Mouse (Mus musculus) thymus, adult 2 months (tissue): ENCODE results near the gene Eya2. TPM values are rescaled to one million over a fixed set of nuclear protein-coding genes. Genes with fewer than 3 reads are reported as not detected.

Experiments
- DNase-seq: peaks from one replicate; pipeline ENCODE4 v3.0.0; 2021
- H3K27ac ChIP-seq: fragments of 200-500 bp; 2 replicates; pipeline ENCODE4 v1.5.1; 2012; ENCODE audit warnings: low read length, control low read depth; ENCODE audit not compliant: control insufficient read depth, insufficient read depth
- H3K27me3 ChIP-seq: fragments of 200-500 bp; 2 replicates; pipeline ENCODE4 v1.6.1; 2012; ENCODE audit warnings: mild to moderate bottlenecking, low read length, moderate library complexity, mixed read lengths; ENCODE audit not compliant: control insufficient read depth, insufficient read depth
- H3K36me3 ChIP-seq: fragments of 200-500 bp; 2 replicates; pipeline ENCODE4 v1.6.1; 2012; ENCODE audit warnings: mild to moderate bottlenecking, low read length, moderate library complexity; ENCODE audit not compliant: control insufficient read depth, insufficient read depth
- H3K4me1 ChIP-seq: fragments of 200-500 bp; replicated peaks from 2 replicates; pipeline ENCODE4 v1.6.1; 2012; ENCODE audit warnings: low read length; ENCODE audit not compliant: control insufficient read depth, insufficient read depth
- H3K4me3 ChIP-seq: fragments of 200-500 bp; 2 replicates; pipeline ENCODE4 v1.5.1; 2012; ENCODE audit warnings: mild to moderate bottlenecking, low read length, control low read depth, moderate library complexity; ENCODE audit not compliant: control insufficient read depth, insufficient read depth
- CTCF ChIP-seq: fragments of 200-500 bp; IDR thresholded peaks from 2 replicates; pipeline ENCODE4 v1.5.1; 2012; ENCODE audit warnings: mild to moderate bottlenecking, control low read depth, low read length, moderate library complexity, borderline replicate concordance; ENCODE audit not compliant: control insufficient read depth, poor library complexity, insufficient read depth; ENCODE audit errors: extremely low read depth
- POLR2A ChIP-seq: fragments of 200-500 bp; IDR thresholded peaks from 2 replicates; pipeline ENCODE4 v1.6.1; 2012; ENCODE audit warnings: mild to moderate bottlenecking, low read length, control low read depth, moderate library complexity; ENCODE audit not compliant: control insufficient read depth, poor library complexity, insufficient read depth; ENCODE audit errors: extremely low read depth
- WGBS: fragments of 180-500 bp; shearing (Covaris S2); methylation state at CpG from one replicate; pipeline ENCODE4 v1.1.7; 2018; 5-methylcytosine and 5-hydroxymethylcytosine counted together
- polyA plus RNA-seq: library from polyadenylated mRNA; depleted of rRNA; stranded (reverse); fragments of >200 nt; gene quantifications from 2 replicates; pipeline ENCODE4 v1.2.3, GENCODE M21; 2012

The Eya2 gene
- polyA plus RNA-seq, 1 experiment: 85.9 TPM

DNA sequence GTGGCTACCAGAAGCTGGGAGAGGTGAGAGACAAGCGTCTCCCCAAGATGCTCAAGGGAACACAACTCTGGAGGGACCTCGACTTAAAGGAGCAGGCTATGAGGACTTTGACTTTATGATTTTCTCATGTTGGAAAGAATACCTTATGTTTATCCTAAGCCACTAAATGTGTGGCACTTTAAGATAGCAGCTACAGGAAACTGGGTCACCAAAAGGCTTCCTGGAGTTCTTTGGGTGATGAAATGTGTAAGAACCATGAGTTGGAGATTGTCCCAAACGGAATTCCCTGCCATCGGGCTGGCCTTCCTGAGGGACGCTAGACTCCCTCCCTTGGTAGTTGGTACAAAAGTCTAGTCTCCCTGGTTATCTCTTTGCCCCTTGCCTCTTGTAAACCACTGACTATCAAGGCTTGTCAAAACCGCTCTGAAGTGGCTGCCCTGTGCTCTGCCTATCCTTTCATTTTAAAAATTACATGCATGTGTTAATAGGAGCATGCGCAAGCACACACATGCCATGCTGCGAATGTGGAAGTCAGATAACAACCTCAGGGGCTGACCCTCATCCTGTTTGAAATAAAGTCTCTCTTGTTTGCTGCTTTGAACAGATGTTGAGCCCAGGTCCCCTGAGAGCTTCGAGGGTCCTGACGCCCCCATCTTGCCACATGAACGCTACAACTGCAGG, 44.4 kb downstream of the Eya2 start:
- 9% methylated on average over 11 of the region's 11 CpGs for WGBS
- TF ChIP-seq POLR2A (no peak), CTCF (no peak)
- H3K36me3 ChIP-seq: no peaks in the 10 kb centered on the region
- H3K27me3 ChIP-seq: no peaks in the 10 kb centered on the region
- DNase-seq: peak; percentile 16
- no peak overlapping the region for H3K4me3 ChIP-seq
- peak overlapping the region; percentile 58 for H3K27ac ChIP-seq
- peaks cover 19% of the 10 kb centered on the region for H3K4me1 ChIP-seq

DNA sequence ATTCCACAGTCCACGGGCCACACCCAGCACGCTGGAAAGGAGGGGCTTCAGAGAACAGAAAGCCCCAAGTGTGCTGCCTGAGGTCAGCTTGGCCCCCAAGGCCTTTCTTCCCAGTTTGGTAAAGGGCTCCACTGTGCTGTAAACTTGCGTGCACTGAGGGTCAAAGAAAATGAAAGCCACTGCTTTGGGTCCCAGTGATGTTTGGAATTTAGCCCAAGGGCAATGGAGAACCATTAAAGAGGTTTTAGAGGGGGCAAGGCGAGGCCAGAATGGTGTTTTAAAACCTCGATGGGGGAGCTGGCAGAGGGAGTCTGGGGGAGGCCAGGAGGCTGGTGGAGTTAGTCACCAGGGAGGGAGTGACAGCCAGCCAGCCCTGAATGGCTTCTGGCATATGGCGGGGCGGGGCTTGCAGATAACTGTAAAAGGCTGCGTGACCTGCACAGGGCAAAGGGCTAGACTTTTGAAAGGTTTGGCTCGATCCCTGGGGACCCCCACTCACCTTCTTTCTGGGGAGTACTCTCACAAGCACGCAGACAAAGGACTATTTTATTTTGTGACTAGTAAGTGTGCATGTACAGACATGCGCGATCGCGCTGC, 47.2 kb downstream of the Eya2 start:
- Histone ChIP-seq H3K36me3 (no peaks in the 10 kb centered on the region), H3K27ac (no peak overlapping the region), H3K27me3 (no peaks in the 10 kb centered on the region), H3K4me1 (peaks cover 26% of the 10 kb centered on the region), H3K4me3 (no peak overlapping the region)
- 87% methylated on average over 14 of the region's 14 CpGs for WGBS
- TF ChIP-seq POLR2A (no peak), CTCF (no peak)
- DNase-seq: no peak

GRCm38 (mm10) chr2:165643596-165643995, 48.8 kb downstream of the Eya2 start:
- Histone ChIP-seq H3K36me3 (no peaks in the 10 kb centered on the region), H3K4me1 (peaks cover 26% of the 10 kb centered on the region), H3K27me3 (no peaks in the 10 kb centered on the region), H3K27ac (no peak overlapping the region), H3K4me3 (no peak overlapping the region)
- DNase-seq: no peak
- TF ChIP-seq CTCF (no peak), POLR2A (no peak)
- 90% methylated on average over 3 of the region's 3 CpGs for WGBS

GRCm38 (mm10) chr2:165644057-165644456, 49.2 kb downstream of the Eya2 start:
- WGBS: 89% methylated on average over 9 of the region's 9 CpGs
- no peaks in the 10 kb centered on the region for H3K27me3 ChIP-seq
- no peak overlapping the region for H3K4me3 ChIP-seq
- no peak overlapping the region for H3K27ac ChIP-seq
- TF ChIP-seq CTCF (no peak), POLR2A (no peak)
- DNase-seq: no peak
- peaks cover 25% of the 10 kb centered on the region for H3K4me1 ChIP-seq
- H3K36me3 ChIP-seq: no peaks in the 10 kb centered on the region

DNA sequence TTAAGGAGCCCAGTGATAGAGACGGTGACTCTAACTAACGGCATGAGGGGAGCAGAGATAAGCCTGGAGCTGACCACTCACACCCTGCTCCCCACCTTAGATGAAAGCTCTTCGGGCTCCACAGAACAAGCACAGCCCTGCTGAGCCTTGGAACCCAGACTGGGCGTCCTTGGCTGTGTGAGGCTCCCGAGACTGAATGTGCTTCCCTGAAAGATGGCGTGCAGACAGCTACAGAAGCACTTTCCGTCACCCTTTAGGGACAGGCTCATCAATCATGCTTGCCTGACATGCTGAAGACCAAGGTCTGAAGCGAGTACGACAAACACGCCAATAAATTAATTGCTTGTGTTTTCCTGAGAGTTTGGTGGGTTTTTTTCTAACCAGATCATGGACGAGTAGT, 56.2 kb downstream of the Eya2 start:
- TF ChIP-seq POLR2A (no peak), CTCF (no peak)
- WGBS: 82% methylated on average over 11 of the region's 11 CpGs
- peaks cover 44% of the 10 kb centered on the region for H3K4me1 ChIP-seq

DNA sequence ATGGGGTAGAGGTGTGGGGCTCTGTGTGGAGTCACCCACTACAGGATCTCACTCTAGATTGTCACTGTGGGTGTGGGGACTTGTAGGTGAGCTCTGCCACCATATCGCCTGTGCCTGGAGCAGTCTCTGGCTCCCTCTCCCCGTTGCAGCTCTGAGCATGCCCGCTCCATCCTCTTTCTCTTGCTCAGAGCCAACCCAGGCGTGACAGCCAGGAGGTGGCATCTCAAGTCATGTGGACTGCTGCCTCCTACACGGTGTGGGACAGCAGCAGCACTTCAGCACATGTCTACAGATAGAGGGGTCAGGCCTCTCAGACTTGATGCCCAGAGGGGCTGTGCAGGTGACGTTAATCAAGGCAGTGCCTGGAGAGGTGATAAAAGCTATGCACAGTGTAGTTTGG, 57.4 kb downstream of the Eya2 start:
- H3K27ac ChIP-seq: no peak overlapping the region
- H3K4me3 ChIP-seq: no peak overlapping the region
- TF ChIP-seq POLR2A (no peak), CTCF (no peak)
- no peak for DNase-seq
- peaks cover 44% of the 10 kb centered on the region for H3K4me1 ChIP-seq
- H3K36me3 ChIP-seq: no peaks in the 10 kb centered on the region
- H3K27me3 ChIP-seq: no peaks in the 10 kb centered on the region
- WGBS: 77% methylated on average over 6 of the region's 6 CpGs

More for the DNA sequence above, 56.2 kb downstream of the Eya2 start:
- DNase-seq: no peak
- H3K27me3 ChIP-seq: no peaks in the 10 kb centered on the region
- H3K4me3 ChIP-seq: no peak overlapping the region
- H3K36me3 ChIP-seq: no peaks in the 10 kb centered on the region
- no peak overlapping the region for H3K27ac ChIP-seq
